Mouse (Mus musculus) heart, postnatal 0 days (tissue): ENCODE results near the gene Ssna1.

Source experiments
- CTCF ChIP-seq: IDR thresholded peaks from 2 replicates; pipeline ENCODE4 v1.5.1; 2016; ENCODE audit warnings: antibody characterized with exemption, control low read depth, low read depth
- EP300 ChIP-seq: IDR thresholded peaks from 2 replicates; pipeline ENCODE4 v1.6.1; 2016; ENCODE audit warnings: antibody characterized with exemption, low read depth

DNA sequence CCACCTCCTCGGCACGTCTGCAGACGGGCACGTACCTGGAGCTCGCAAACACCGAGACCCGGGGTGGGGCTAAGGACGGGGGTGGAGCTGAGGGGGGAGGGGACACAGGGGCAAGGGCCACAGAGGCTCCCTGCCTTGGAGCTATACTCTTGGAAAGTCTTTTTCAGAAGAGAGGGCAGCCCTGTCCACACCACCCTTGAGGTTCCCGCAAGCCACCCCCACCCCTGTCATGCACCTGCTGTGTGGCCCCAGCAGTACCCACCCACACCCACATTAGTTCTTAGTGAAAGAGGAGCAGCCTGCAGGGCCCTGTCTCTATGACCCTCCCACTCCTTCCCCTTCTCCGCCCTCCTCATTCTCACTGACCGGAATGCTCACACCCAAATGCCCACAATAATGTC is 39.3 kb upstream of the Ssna1 start:
- TF ChIP-seq CTCF (no peak), EP300 (no peak)
